Mouse (Mus musculus): ENCODE measurements at regions not wholly inside any gene's neighbourhood (a gene's known extent, or its start where the extent isn't known, plus 50 kb on each side); places are given as distances from the start of the nearest gene placed in this dataset.

- in situ Hi-C loops (cut with MboI, MseI): no loop called here
Observed at GRCm38 (mm10) chr5:111543721-111544495, 126.7 kb downstream of the Mn1 start.

- in situ Hi-C loops (cut with MboI, MseI): no loop called here
Observed at GRCm38 (mm10) chr5:111553471-111554382, 136.6 kb downstream of the Mn1 start.

- in situ Hi-C loops (cut with MboI, MseI): no loop called here
Observed at GRCm38 (mm10) chr5:111554551-111555311, 137.6 kb downstream of the Mn1 start.

GRCm38 (mm10) chr5:111555312-111555957 lies 138.3 kb downstream of the Mn1 start:
- in situ Hi-C loops (cut with MboI, MseI): no loop called here

GRCm38 (mm10) chr5:111555981-111556380 lies 138.8 kb downstream of the Mn1 start:
- in situ Hi-C loops (cut with MboI, MseI): no loop called here

GRCm38 (mm10) chr5:111560432-111560831 lies 143.3 kb downstream of the Mn1 start:
- in situ Hi-C loops (cut with MboI, MseI): no loop called here

- in situ Hi-C loops (cut with MboI, MseI): no loop called here
Observed at GRCm38 (mm10) chr5:111561301-111561700, 144.1 kb downstream of the Mn1 start.

- in situ Hi-C loops (cut with MboI, MseI): no loop called here
Observed at GRCm38 (mm10) chr5:111570826-111571225, 153.7 kb downstream of the Mn1 start.

GRCm38 (mm10) chr5:111573265-111573873 lies 156.2 kb downstream of the Mn1 start:
- in situ Hi-C loops (cut with MboI, MseI): no loop called here

GRCm38 (mm10) chr5:111574219-111574840 lies 157.2 kb downstream of the Mn1 start:
- in situ Hi-C loops (cut with MboI, MseI): no loop called here

GRCm38 (mm10) chr5:111575376-111575775 lies 158.2 kb downstream of the Mn1 start:
- in situ Hi-C loops (cut with MboI, MseI): no loop called here

GRCm38 (mm10) chr5:111577441-111577840 lies 156.3 kb upstream of the Gm26897 start:
- in situ Hi-C loops (cut with MboI, MseI): no loop called here

GRCm38 (mm10) chr5:111578088-111578487 lies 155.6 kb upstream of the Gm26897 start:
- in situ Hi-C loops (cut with MboI, MseI): no loop called here

- in situ Hi-C loops (cut with MboI, MseI): no loop called here
Observed at GRCm38 (mm10) chr5:111578977-111579727, 154.6 kb upstream of the Gm26897 start.

- in situ Hi-C loops (cut with MboI, MseI): no loop called here
Observed at GRCm38 (mm10) chr5:111580870-111581771, 152.6 kb upstream of the Gm26897 start.

- in situ Hi-C loops (cut with MboI, MseI): no loop called here
Observed at GRCm38 (mm10) chr5:111582004-111582403, 151.7 kb upstream of the Gm26897 start.

- in situ Hi-C loops (cut with MboI, MseI): no loop called here
Observed at GRCm38 (mm10) chr5:111590619-111591081, 143.1 kb upstream of the Gm26897 start.

GRCm38 (mm10) chr5:111592807-111593206 lies 140.9 kb upstream of the Gm26897 start:
- in situ Hi-C loops (cut with MboI, MseI): no loop called here

Data from T-helper 17 cell (primary cell).